Mouse (Mus musculus) spleen, adult 10 weeks (tissue): Measurements from ENCODE around the gene Lin28a. TPM values are rescaled to one million over a fixed set of nuclear protein-coding genes. Genes with fewer than 3 reads are reported as not detected.

Source experiments
- polyA plus RNA-seq: library from polyadenylated mRNA; stranded (reverse); fragments of 350-450 nt; fragmentation: Illumina TruSeq; extraction: RNeasy Lipid Tissue Mini Kit (QIAGEN cat#74804); gene quantifications from one replicate; pipeline ENCODE4 v1.2.3, GENCODE M21; 2015; ENCODE audit warnings: low replicate concordance; ENCODE audit not compliant: insufficient read depth

The Lin28a gene
- polyA plus RNA-seq: 0.08 TPM

DNA sequence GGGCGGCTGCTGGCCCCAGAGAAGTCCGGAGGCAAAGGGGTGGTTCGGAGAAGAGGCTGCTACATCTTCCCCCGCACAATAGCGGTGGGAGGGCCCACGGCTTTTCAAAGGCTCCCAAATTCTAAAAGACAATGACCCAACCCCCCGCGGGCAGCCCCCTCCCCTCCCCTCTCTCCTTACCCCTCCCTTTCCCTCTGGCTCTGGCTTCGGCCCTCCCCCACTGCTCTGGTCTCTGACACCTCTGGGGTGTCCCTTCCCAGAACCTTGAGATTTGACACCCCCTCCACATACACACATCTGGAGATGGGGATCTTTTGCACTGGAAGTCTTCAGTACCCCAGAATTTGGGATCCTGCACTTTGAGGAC, at the start of gene Lin28a:
Gene Lin28a (minus strand): TSS at position 63 of the 367 bp plus-strand sequence.

DNA sequence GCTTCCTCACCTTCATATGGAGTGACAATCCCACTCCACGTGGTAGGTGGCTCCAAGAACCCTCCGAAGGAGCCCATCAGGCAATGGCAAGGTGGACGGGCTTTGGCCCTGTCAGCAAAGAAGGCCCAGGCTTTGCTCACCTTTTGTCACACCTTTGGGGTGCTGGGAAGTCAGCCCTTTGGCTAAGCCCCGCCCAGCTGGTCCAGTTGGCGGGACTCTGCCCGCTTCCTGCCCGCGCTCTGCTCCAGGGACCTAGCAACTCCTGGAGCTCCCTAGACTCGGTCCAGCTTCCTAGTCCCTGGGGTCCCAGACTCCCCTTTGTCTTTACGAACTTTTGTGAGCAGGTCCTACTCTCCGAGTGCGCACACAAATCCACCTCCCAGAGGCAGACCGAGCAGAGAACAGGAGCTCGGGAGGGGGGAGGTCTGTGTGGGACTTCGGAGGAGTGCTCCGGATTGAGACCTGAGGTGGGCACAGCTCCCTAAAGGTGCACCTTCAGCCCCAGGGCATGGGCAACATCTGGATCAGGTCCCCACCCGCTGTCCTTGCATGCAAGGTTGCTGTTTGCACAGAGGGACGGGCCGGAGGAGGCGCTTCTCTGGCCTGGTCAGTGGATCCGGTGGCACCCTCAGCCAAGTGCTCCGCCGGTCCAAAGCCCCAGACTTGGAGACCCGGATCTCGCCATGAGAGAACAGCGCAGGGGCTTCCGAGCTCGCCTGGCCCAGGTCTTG, 41.7 kb upstream of the Lin28a start, which contains the start of gene Crybg2:
Gene Crybg2 (plus strand): TSS at position 681 of the 731 bp plus-strand sequence.

GRCm38 (mm10) chr4:134053538-134053937, 34.9 kb upstream of the Lin28a start, which contains the start of gene Zfp683:
TSS of gene Zfp683 (plus strand) at chr4:134053838.

DNA sequence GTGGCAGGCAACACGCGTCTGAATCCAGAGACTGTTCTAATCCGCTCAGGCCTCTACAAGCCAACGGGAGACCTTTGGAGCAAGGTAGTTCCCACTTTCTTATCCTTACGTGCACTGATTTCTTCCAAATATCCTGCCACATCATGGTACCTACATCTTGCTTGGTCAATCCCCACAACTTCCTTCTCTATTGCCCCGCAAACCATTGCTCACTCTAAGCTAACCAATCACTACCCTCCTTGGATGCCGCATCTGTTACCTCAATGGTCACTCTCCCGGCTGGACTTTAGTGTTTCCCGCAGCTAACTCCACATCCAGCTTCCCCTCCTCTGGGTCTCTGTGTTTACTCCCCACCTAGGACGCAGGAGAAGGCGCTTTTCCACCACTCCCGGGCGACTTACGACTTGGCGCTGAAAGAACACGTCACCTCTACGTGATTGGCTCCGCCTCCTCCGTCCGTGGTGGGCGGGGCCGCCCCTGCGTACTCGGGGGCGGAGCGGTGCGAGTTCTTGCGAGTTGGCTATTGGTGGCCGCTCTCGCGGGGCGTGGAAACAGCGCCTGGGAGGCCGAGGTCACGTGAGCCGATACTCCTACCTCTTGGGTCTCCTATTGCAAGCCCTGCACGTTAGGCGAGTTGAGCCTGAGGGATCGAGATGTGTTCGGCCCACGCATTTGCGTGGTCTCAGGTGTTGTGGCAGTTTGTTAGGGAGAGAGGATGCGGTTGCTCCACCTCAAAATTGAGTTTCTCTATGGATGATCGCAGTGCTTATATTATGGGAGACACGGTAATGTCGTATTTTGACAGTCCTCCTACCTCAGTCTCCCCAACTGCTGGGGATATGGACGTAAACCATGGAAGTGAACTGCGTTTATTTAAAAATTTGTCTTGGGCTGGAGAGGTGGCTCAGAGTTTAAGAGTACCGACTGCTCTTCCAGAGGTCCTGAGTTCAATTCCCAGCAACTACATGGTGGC, 17.9 kb downstream of the Lin28a start, which contains the start of gene Dhdds:
Gene Dhdds (minus strand): TSS at position 453 of the 973 bp plus-strand sequence.

GRCm38 (mm10) chr4:133968150-133968921, 50.3 kb downstream of the Lin28a start, which contains the start of gene Hmgn2:
TSS of gene Hmgn2 (minus strand) at chr4:133968650.

Other genes with a start within 250 kb of the Lin28a start
- gene Rps6ka1, start 131.0 kb downstream of the Lin28a start, polyA plus RNA-seq: 51.2 TPM
- 366 TPM for gene Hmgn2, start 50.2 kb downstream of the Lin28a start, polyA plus RNA-seq
- 21.6 TPM for gene Dhdds, start 17.9 kb downstream of the Lin28a start, polyA plus RNA-seq
- gene Zfp683, start 35.0 kb upstream of the Lin28a start, polyA plus RNA-seq: 0.95 TPM
- 3.5 TPM for gene Crybg2, start 42.0 kb upstream of the Lin28a start, polyA plus RNA-seq
- 2,441 TPM for gene Cd52, start 76.2 kb upstream of the Lin28a start, polyA plus RNA-seq
- gene Ubxn11, start 83.7 kb upstream of the Lin28a start, polyA plus RNA-seq: 10.4 TPM
- gene Sh3bgrl3, start 109.9 kb upstream of the Lin28a start, polyA plus RNA-seq: 432 TPM
- gene Cep85, start 168.3 kb upstream of the Lin28a start, polyA plus RNA-seq: 23.9 TPM
- gene Gm7534, start 184.2 kb upstream of the Lin28a start, polyA plus RNA-seq: not detected
- gene Catsper4, start 208.5 kb upstream of the Lin28a start, polyA plus RNA-seq: not detected
- not detected for gene Cnksr1, start 219.6 kb upstream of the Lin28a start, polyA plus RNA-seq
- gene E130218I03Rik, start 224.8 kb upstream of the Lin28a start, polyA plus RNA-seq: not detected
- 4.3 TPM for gene Zfp593, start 226.8 kb upstream of the Lin28a start, polyA plus RNA-seq
- gene Gm30191, start 228.1 kb upstream of the Lin28a start, polyA plus RNA-seq: not detected
- 0.26 TPM for gene Grrp1, start 235.3 kb upstream of the Lin28a start, polyA plus RNA-seq